Mouse (Mus musculus): ENCODE results near the gene Spg21. TPM values are rescaled to one million over a fixed set of nuclear protein-coding genes. Genes with fewer than 3 reads are reported as not detected.

Spg21 gene
- polyA plus RNA-seq, 1 experiment from 2014 or later, result 144 TPM

- no peak overlapping the region for H3K4me3 ChIP-seq (replicated peaks)
- H3K27ac ChIP-seq (replicated peaks), result no peak overlapping the region
- H3K4me1 ChIP-seq, result peaks cover 3% of the 10 kb centered on the region; the same call in 1 of the 2 replicates
- WGBS, result 79% methylated on average over 10 of the region's 11 CpGs
- no peaks in the 10 kb centered on the region for H3K9me3 ChIP-seq (replicated peaks)
- H3K27me3 ChIP-seq, result no peaks in the 10 kb centered on the region
- ATAC-seq (ENCODE audit: insufficient number of reproducible peaks, low FRiP score, low TSS enrichment, low read depth), result no peak
- no peaks in the 10 kb centered on the region for H3K36me3 ChIP-seq
- H3K4me2 ChIP-seq (replicated peaks), result no peak overlapping the region
- H3K9ac ChIP-seq, result no peak overlapping the region
These were observed 75.2 kb downstream of the Spg21 start for GRCm38 (mm10) chr9:65535789-65536469.

GRCm38 (mm10) chr9:65536491-65536890, 75.7 kb downstream of the Spg21 start:
- no peak overlapping the region for H3K9ac ChIP-seq
- no peaks in the 10 kb centered on the region for H3K9me3 ChIP-seq (replicated peaks)
- no peak overlapping the region for H3K4me3 ChIP-seq (replicated peaks)
- no peak for ATAC-seq (ENCODE audit: insufficient number of reproducible peaks, low FRiP score, low TSS enrichment, low read depth)
- WGBS, result 76% methylated on average over 4 of the region's 4 CpGs
- no peak overlapping the region for H3K27ac ChIP-seq (replicated peaks)
- no peaks in the 10 kb centered on the region for H3K27me3 ChIP-seq
- H3K4me1 ChIP-seq, result peaks cover 5% of the 10 kb centered on the region
- no peaks in the 10 kb centered on the region for H3K36me3 ChIP-seq
- no peak overlapping the region for H3K4me2 ChIP-seq (replicated peaks)

Other genes with a start within 250 kb of the Spg21 start
- 2.6 and 3.5 TPM in 2 replicates for gene Cilp, start 195.8 kb upstream of the Spg21 start, polyA plus RNA-seq (2015; fragmentation: Nextera tagmentation; extraction: Ambion mirVana)
- gene Clpx, start 166.7 kb upstream of the Spg21 start, polyA plus RNA-seq (2015; fragmentation: Nextera tagmentation; extraction: Ambion mirVana), result 55.7 and 57.6 TPM in 2 replicates
- gene Pdcd7, start 114.8 kb upstream of the Spg21 start, polyA plus RNA-seq (2015; fragmentation: Nextera tagmentation; extraction: Ambion mirVana), result 10.9 and 11.4 TPM in 2 replicates
- gene Ubap1l, start 99.9 kb upstream of the Spg21 start, polyA plus RNA-seq (2015; fragmentation: Nextera tagmentation; extraction: Ambion mirVana), result 0.25 TPM in 1 of 2 replicates, not detected in the other
- gene Kbtbd13, start 69.3 kb upstream of the Spg21 start, polyA plus RNA-seq (2015; fragmentation: Nextera tagmentation; extraction: Ambion mirVana), result 1.2 and 1.5 TPM in 2 replicates
- gene Rasl12, start 62.4 kb upstream of the Spg21 start, polyA plus RNA-seq (2015; fragmentation: Nextera tagmentation; extraction: Ambion mirVana), result 8.6 and 8.7 TPM in 2 replicates
- not detected in 2 replicates for gene Slc51b, start 38.0 kb upstream of the Spg21 start, polyA plus RNA-seq (2015; fragmentation: Nextera tagmentation; extraction: Ambion mirVana)
- 20.6 and 21.3 TPM in 2 replicates for gene Mtfmt, start 25.2 kb upstream of the Spg21 start, polyA plus RNA-seq (2015; fragmentation: Nextera tagmentation; extraction: Ambion mirVana)
- gene Ankdd1a, start 59.2 kb downstream of the Spg21 start, polyA plus RNA-seq (2015; fragmentation: Nextera tagmentation; extraction: Ambion mirVana), result 0.32 and 0.51 TPM in 2 replicates
- gene Plekho2, start 119.1 kb downstream of the Spg21 start, polyA plus RNA-seq (2015; fragmentation: Nextera tagmentation; extraction: Ambion mirVana), result 15.0 and 16.0 TPM in 2 replicates
- 10.8 and 11.5 TPM in 2 replicates for gene Pif1, start 126.2 kb downstream of the Spg21 start, polyA plus RNA-seq (2015; fragmentation: Nextera tagmentation; extraction: Ambion mirVana)
- gene Rbpms2, start 168.7 kb downstream of the Spg21 start, polyA plus RNA-seq (2015; fragmentation: Nextera tagmentation; extraction: Ambion mirVana), result 7.9 and 8.9 TPM in 2 replicates
- gene Oaz2, start 207.1 kb downstream of the Spg21 start, polyA plus RNA-seq (2015; fragmentation: Nextera tagmentation; extraction: Ambion mirVana), result 304 and 311 TPM in 2 replicates